Mouse (Mus musculus) heart, adult 11 months (tissue): ENCODE results near the gene Tnxb.

Experiments
- DNase-seq: peaks from one replicate; pipeline ENCODE4 v3.0.0; 2022

Gene Tnxb

DNA sequence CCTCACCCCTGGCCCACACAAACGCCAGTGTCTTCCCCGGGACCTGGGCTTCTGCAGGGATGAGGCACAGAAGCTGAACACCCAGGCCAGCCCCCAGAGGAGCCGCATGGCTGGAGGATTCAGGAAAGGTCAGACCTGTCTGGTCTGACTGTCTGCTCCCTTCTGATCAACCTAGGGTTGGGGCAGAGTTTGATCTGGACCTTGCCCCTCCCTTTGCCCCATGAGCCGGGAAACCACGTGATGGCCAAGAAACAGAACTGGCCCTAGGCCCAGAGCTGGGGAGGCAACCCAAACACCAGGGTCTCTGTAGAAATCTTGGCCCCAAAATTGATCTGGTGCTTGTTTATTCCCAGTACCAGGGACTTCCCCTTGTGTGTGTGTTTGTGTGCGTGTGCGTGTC is 73.4 kb downstream of the Tnxb start, which contains the start of gene C4b:
Gene C4b, minus strand, starts transcription at position 164 of the 400 bp plus-strand sequence.
- peak; percentile 96 for DNase-seq

DNA sequence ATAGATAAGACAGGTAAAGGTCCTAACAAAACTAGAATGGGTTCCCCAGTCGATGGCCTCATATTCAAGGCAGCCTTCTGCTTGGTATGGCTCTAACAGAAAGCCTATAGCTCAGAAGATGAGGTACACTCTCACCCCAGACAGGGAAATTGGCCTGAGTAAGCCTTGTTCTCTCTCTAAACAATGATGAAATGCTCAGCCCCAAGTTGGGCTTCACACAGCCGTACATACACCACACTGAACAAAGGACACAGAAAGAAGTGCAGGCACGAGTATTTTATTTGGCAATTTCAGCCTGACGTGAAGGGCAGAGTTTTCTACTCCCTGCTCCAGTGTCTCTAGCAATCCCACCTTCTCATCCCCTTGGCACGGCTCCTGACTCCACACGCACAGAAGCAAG is 73.9 kb downstream of the Tnxb start:
- DNase-seq: no peak

DNA sequence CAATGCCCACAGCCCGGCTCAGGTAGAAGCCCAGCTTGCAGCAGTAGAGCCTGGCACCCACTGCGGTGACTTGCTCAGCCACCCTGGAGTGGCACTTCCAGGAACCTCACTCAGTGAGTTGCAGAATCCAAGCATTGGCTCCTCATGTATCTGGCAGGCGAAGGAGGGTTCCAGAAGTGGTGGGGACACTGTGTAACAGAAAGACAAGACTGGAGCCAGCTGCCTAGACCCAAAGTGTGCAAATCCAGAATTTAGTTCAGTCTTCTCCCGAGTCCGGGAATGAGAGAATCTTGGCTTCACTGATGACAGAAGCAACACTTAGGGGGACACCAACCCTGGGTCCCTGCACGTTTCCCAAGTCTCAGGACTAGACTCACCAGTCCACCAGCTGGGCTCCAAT is 74.3 kb downstream of the Tnxb start:
- DNase-seq: peak; percentile 91

DNA sequence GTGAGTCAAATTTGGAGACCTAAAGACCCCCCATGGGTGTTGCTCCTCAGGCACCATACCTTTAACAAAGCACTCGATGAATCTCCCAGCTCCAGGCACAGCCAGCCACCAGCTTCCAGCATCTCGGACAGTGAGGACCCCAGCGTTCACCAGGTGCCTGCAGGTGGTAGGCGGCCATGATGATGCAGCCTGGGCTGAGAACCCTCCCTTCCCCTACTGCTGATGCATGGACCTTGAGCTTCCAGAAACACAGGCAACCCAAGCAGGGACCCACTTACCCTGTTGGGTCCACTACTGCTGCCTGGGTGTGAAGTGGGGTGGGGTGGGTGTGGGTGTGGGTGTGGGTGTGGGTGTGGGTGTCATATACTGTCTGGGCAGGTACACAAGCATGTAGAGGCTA is 74.8 kb downstream of the Tnxb start:
- DNase-seq: peak; percentile 88

DNA sequence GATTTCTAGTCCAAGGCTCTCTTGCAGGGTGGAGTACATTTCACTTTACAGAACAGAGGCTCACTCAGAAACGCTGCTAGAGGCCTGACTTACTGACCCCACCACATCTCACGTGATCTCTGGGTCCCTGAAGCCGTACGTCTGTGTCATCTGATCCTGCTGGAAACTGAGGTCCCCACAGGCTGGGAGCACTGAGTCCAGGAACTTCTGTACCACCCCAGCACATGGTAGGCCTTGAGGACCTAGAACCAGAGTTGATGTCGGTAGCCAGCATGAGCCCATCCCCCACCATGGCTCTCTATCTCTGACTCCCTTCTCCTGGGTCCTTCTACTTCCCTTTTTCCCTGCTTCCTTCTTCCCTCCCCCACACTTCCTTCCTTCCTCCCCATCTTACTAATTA is 76.2 kb downstream of the Tnxb start:
- DNase-seq: peak; percentile 96

DNA sequence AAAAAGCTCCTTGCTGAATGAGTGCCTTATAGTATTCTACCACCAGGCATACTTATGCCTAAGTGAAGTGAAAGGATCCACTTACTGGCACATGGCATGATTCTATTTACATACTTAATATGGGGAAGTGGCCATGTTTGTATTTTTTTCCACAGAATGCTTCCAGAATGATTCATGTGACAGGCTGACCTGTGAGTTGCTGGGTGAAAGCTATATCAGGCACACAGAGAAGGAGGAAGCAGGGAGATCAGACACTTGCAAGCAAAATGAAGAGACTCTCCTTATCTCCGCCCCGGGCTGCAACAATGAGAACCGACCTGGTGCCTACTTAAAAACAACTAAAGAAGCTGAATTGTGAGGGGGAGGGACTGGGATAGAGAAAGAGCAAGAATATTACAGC is 91.1 kb downstream of the Tnxb start:
- DNase-seq: peak; percentile 91
